Mouse (Mus musculus) megakaryocyte, adult 5-6 weeks (primary cell): Measurements from ENCODE around the gene Hist1h1a. TPM values are rescaled to one million over a fixed set of nuclear protein-coding genes. Genes with fewer than 3 reads are reported as not detected.
"Not testable (repeated sequence)": the region's sequence is repeated elsewhere in the genome, so short reads cannot be mapped to it uniquely, and the experiment has no call there.

ENCODE experiments used
- ATAC-seq: 2 replicates; pipeline ENCODE4 v1.8.0; 2016; ENCODE audit warnings: mild to moderate bottlenecking, inconsistent platforms; ENCODE audit not compliant: poor library complexity, severe bottlenecking
- total RNA-seq, 2 experiments: library from RNA; stranded (forward) in 1 of 2; stranded (reverse) in 1 of 2; fragments of 153-499, 151-499 nt in 1 of 2; fragments of 221-1000, 200-1000 nt in 1 of 2; gene quantifications; 2 replicates each; pipeline versions ENCODE4 v1.2.3 to v1.2.4; 2015 to 2017

Gene Hist1h1a
- total RNA-seq, 2 experiments from 2014 or later: 117 to 1,862 TPM

- ATAC-seq: no peak
Observed at GRCm38 (mm10) chr13:23759251-23759771, 4.2 kb upstream of the Hist1h1a start.

GRCm38 (mm10) chr13:23759916-23760239 lies 3.6 kb upstream of the Hist1h1a start:
- ATAC-seq: no peak

DNA sequence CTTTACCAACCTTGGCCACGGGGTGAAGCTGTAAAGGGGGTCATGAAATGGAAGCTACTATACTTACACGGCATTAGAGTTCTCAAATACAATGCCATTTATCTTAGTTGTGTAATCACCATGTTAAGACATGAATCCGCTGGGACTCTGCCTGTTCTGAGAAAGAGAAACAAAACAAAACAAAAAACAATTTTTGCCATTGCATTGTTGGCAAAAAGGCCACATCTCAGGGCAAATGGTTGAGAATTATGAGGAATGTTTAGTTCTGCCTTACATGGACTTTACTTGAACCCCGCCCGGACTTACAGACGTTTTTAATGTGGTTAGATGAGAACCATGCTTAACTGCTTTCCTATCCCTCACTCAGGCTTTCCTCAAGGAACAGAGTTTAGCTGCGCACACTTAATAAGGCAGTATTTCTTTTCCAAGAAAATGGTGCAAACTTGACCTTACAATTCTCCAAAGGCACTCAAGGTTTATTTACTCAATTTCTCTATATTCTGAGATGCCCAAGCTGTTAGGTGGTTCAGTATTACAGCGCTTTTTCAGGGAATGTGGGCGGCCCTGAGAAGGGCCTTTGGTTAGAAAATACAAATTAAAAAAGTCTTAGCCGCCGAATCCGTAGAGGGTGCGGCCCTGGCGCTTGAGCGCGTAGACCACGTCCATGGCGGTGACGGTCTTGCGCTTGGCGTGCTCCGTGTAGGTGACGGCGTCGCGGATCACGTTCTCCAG lies 3.1 kb upstream of the Hist1h1a start:
- ATAC-seq: no peak

DNA sequence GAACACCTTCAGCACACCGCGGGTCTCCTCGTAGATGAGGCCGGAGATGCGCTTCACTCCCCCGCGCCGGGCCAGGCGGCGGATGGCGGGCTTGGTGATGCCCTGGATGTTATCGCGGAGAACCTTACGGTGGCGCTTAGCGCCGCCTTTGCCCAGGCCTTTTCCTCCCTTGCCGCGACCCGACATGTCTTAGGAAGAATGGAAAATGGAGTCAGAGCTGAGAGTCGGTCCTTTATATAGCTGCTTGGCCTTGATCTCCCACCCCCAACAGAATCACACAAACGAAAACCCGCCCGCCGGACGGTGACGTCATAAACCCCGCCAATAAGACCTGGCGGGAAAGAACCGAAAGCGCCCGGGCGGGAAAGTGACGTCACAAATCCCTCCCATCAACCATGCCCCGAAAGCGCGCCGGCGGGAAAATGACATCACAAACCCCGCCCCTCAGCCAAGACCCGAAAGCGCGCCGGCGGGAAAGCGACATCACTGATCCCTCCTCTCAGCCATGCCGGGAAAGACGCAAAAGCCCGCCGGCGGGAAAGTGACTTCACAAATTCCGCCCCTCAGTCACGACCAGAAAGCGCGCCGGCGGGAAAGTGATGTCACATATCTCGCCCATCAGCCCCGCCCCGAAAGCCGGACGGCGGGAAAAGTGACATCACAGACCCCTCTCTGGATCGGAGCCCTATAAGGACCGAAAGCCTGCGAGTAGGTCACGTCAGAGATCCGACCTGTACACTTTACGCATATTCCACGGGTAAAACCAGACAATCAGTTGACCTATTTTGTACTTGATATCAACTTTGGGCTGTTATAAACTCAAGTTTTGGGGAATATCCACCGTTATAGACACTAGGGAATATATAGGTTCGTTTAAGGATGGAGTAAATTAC lies 2.2 kb upstream of the Hist1h1a start, which contains the start of gene Hist1h4a:
Hist1h4a (minus strand) TSS at position 259 of the 893 bp plus-strand sequence.
- peak; percentile 49 for ATAC-seq

GRCm38 (mm10) chr13:23761871-23762821 lies 1.3 kb upstream of the Hist1h1a start, which contains the start of gene Hist1h3a:
TSS of gene Hist1h3a (minus strand) at chr13:23762386.
- peak; percentile 52 for ATAC-seq

DNA sequence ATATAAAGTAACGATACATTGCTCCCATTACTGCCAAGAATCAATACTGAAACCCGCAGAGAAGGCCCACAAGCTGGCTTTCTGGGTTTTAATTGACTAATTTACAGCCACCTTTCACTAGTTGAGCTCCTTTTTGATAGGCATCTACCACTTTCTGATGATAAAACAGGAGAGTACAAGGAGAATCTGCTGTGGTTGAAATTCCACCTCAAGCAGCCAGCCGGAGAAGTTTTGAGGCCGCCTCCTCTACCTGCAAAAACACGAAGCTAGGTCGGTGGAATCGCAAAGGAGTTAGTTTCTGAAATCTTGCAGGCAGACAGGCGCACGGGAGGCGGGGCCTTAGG lies 252 bp upstream of the Hist1h1a start:
- ATAC-seq: no peak

DNA sequence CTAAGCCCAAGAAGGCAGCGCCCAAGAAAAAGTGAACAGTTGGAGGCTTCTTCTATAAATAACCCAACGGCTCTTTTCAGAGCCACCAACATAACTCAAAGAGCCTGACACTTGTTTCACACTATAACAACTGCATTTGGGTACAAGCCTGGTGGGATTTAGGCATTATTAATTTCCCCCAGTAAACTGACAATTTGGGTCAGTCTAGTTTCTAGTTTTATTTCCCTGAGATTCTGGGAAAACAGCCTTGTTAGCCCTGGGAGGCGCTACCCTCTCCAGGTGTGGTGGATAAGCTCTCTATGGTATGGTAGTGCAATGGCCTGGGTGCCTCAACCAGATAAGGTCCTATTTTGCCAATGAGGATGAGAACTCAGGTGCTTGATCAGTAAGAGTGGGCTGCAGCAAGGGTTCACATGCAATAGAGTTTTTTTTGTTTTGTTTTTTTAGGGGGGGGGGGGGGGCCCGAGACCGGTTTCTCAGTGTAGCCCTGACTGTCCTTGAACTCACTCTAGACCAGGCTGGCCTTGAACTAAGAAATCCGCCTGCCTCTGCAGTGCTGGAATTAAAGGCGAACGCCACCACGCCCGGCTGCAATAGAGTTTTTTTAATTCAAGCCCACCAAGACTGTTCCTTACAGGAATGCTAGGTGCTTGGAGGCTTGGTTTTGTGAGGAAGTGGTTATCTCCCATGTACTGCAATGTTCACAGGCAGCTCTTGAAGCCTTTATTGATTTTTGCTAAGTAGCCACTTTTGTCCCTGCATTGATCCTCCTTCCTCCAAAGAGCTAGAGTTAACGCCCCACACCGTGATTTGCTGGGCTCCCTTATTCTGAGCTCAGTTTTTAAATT lies 1.1 kb downstream of the Hist1h1a start:
- ATAC-seq: no peak

- no peak for ATAC-seq
Observed at GRCm38 (mm10) chr13:23765172-23765513, 1.7 kb downstream of the Hist1h1a start.

- ATAC-seq: no peak
Observed at GRCm38 (mm10) chr13:23766772-23767171, 3.3 kb downstream of the Hist1h1a start.

GRCm38 (mm10) chr13:23768834-23769397 lies 5.5 kb downstream of the Hist1h1a start:
- no peak; the same call in 1 of the 2 replicates for ATAC-seq

GRCm38 (mm10) chr13:23769613-23770012 lies 6.1 kb downstream of the Hist1h1a start, which contains the start of gene Trim38:
TSS of gene Trim38 (plus strand) at chr13:23769913.
- not testable (repeated sequence) for ATAC-seq

DNA sequence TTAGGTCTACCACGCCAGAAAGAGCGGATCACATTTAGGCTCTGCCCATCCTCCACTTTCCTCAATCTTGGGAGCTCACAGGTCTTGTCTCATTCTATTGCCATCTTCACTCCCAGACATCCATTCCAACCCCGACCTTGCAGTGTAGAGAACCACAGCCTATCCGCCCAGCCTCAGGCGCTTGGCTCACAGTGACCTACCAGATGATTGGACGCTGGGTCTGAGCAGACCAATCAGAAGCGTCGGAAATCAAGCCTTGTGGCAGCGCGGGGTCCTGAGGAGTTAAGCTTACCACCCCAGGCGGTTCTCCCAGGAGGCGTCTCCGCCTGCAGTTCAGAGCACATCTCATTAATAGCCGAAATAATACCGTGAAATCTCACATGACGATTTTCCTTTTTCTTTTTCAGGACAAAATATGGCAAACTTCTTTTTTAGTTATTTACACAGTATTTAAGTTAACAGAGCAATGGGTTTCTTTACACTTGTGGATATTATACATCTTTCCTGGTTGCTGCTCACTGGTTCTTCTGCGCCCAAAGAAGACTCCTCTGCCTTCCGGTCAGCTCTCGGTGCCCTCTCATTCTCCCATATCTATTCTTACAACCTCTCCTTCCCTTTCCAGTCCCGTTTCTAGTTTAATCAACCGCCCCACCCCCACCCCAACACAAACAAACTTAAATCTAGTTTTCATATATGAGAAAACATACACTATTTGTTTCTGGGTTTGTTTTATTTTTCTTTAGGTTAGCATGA lies 9.3 kb downstream of the Hist1h1a start:
- 0 out of 2 replicates have a peak, but pooled peaks have one; percentile 38 for ATAC-seq

GRCm38 (mm10) chr13:23778339-23778738 lies 14.9 kb downstream of the Hist1h1a start:
- peak; percentile 71 for ATAC-seq

DNA sequence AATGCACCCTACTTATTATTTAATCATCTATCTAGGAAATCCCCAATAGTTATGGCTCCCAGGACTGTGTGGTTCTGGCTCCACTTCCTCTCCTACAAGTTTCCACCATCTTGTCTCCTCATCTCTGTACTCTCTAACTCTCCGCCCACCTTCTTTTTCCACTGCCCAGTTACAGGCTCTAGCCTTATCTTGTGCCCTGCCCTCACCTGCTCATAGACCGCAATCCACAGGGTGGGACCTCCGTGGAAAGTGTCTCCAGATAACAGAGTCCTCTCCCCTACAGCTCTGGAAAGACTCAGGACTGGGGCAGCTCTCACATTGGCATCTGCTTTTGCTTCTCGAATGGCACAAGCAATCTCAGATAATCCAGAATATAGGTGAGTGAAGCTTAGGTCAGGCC lies 15.6 kb downstream of the Hist1h1a start:
- ATAC-seq: no peak

DNA sequence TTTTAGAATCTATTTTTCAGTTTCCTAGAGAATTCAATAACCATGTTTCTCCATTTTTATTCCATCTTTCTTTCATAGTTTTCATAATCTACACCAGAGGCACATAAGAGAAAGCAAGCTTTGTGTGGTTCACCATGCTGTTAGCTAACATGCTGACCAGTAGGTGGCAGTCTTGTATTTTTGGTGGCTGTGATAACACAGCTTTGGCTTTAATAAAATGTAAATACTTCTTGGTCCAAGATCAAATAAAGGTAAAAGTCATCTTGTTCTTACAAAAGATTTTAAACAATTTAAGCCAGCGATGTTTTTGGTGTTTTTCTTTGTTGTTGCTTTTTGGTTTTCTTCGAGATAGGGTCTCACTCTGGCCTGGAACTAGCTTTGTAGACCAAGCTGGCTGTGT lies 29.1 kb downstream of the Hist1h1a start:
- 0 out of 2 replicates have a peak, but pooled peaks have one; percentile 51 for ATAC-seq

DNA sequence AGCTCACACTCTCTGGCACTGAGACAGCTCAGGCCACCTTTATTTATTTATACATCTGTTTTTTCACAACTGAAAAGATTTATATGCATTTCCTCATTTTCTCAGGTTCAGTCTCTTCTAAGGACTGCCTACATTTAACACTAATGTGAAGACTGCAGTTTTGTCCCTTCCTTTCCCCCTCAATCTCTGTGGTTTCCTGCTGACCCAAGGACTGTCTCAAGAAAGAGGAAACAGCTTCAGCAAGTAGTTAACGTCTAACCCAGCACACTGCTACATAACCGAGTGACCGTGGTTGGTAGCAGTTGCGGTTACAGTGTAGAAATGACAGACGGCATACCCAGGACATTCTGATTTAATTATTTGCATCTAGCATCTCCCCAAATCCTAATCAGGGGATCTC lies 35.9 kb downstream of the Hist1h1a start:
- peak; percentile 98 for ATAC-seq

GRCm38 (mm10) chr13:23804532-23804931 lies 41.1 kb downstream of the Hist1h1a start:
- no peak for ATAC-seq

DNA sequence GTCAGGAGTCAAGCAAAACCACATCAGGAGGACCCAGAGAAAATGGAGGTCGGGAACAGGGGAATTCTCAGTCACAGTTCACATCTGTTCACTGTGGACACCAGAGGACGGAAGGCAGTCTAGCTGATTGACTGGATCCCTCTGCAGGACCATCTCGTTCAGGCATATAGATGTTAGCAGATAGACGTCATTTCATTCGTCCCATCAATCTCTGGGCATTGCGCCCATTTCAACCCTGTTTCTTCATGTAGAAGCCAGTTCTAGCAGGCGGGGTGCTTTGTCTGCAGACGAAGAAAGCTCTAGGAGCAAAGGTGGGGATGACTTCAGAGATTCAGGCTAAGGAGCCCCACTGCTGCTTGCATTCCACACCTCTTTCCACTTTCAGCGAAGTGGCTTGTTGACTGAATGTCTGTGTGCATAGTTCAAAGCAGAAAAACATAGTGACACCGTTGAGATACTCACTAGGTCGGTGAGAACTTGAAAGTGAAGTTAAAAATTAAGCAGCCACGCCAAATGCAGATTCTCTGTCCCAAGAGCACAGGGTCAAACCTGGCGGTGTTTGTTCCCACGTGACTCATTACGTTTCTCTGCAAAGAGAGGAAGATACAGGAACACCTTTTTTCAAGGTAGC lies 43.1 kb downstream of the Hist1h1a start, which contains the start of gene Slc17a2:
Slc17a2 (plus strand) TSS at position 572 of the 631 bp plus-strand sequence.
- ATAC-seq: no peak
